Mouse (Mus musculus) bone marrow, adult 2 months (tissue): ENCODE data around the gene Prss57.
"Not testable (repeated sequence)": the region's sequence is repeated elsewhere in the genome, so short reads cannot be mapped to it uniquely, and the experiment has no call there.

Experiments
- CTCF ChIP-seq: fragments of 200-500 bp; IDR thresholded peaks from 2 replicates; pipeline ENCODE4 v1.5.1; 2011; ENCODE audit warnings: low read length, control low read depth; ENCODE audit not compliant: control insufficient read depth, insufficient read depth
- POLR2A ChIP-seq: fragments of 200-500 bp; IDR thresholded peaks from 2 replicates; pipeline ENCODE4 v1.6.1; 2011; ENCODE audit warnings: low read depth, mild to moderate bottlenecking, control low read depth, low read length, borderline replicate concordance; ENCODE audit not compliant: control insufficient read depth

DNA sequence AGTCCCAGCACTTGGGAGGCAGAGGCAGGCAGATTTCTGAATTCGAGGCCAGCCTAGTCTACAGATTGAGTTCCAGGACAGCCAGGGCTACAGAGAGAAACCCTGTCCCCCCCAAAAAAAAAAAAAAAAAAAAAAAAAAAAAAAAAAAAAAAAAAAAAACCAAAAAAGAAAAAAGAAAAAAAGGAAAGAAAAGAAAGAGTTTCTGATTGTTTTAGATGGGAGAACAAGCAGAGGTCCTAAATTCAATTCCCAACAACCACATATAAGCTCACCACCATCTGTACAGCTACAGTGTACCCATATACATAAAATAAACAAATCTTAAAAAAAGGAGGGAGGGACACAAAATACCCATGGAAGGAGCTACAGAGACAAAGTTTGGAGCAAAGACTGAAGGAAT, 31.1 kb downstream of the Prss57 start:
- TF ChIP-seq CTCF, POLR2A: not testable (repeated sequence)
